Mouse (Mus musculus) liver, embryonic 11.5 days (tissue): ENCODE data around the gene Olfr789. TPM values are rescaled to one million over a fixed set of nuclear protein-coding genes. Genes with fewer than 3 reads are reported as not detected.

ENCODE experiments used
- ATAC-seq: fragments of 200-750 bp; cut with Nextera tagmentation; replicated peaks from 2 replicates; pipeline ENCODE4 v1.8.0; 2017; ENCODE audit warnings: moderate number of reproducible peaks, mild to moderate bottlenecking, moderate TSS enrichment, moderate library complexity; ENCODE audit not compliant: low FRiP score
- DNase-seq: peaks from one replicate; pipeline ENCODE4 v3.0.0-alpha.2; 2017; ENCODE audit warnings: low spot score
- H3K27ac ChIP-seq: fragments of 300-500 bp; sonication (generic); 2 replicates; pipeline ENCODE4 v1.5.1; 2014; ENCODE audit warnings: mild to moderate bottlenecking, low read depth, low read length, control low read depth
- H3K27me3 ChIP-seq: fragments of 300-500 bp; sonication (generic); replicated peaks from 2 replicates; pipeline ENCODE4 v1.6.1; 2014; ENCODE audit warnings: low read length, mixed read lengths; ENCODE audit not compliant: control insufficient read depth, insufficient read depth
- H3K36me3 ChIP-seq: fragments of 300-500 bp; sonication (generic); 2 replicates; pipeline ENCODE4 v1.6.1; 2014; ENCODE audit warnings: mild to moderate bottlenecking, low read length, moderate library complexity, mixed read lengths; ENCODE audit not compliant: control insufficient read depth, insufficient read depth
- H3K4me1 ChIP-seq: fragments of 300-500 bp; sonication (generic); replicated peaks from 2 replicates; pipeline ENCODE4 v1.6.1; 2014; ENCODE audit warnings: low read length, mixed read lengths; ENCODE audit not compliant: control insufficient read depth, insufficient read depth
- H3K4me2 ChIP-seq: fragments of 300-500 bp; sonication (generic); 2 replicates; pipeline ENCODE4 v1.6.1; 2014; ENCODE audit warnings: mild to moderate bottlenecking, control low read depth, moderate library complexity
- H3K4me3 ChIP-seq: fragments of 300-500 bp; sonication (generic); 2 replicates; pipeline ENCODE4 v1.5.1; 2014; ENCODE audit warnings: low read depth, low read length, control low read depth
- H3K9ac ChIP-seq: fragments of 300-500 bp; sonication (generic); 2 replicates; pipeline ENCODE4 v1.6.1; 2014; ENCODE audit warnings: low read depth, low read length, control low read depth
- H3K9me3 ChIP-seq: fragments of 300-500 bp; sonication (generic); 2 replicates; pipeline ENCODE4 v1.6.1; 2016; ENCODE audit warnings: low read length, inconsistent platforms, mixed read lengths; ENCODE audit not compliant: control insufficient read depth
- WGBS: fragments of 180-500 bp; shearing (Covaris S2); extraction: QIAGEN DNeasy Blood & Tissue Kit; methylation state at CpG from one replicate; pipeline ENCODE4 v1.1.7; 2014; 5-methylcytosine and 5-hydroxymethylcytosine counted together
- polyA plus RNA-seq: library from polyadenylated mRNA; unstranded; fragments of >200 nt; fragmentation: Nextera tagmentation; extraction: Ambion mirVana; gene quantifications from 2 replicates; pipeline ENCODE4 v1.2.1, GENCODE M21; 2014

Gene Olfr789
- polyA plus RNA-seq: not detected in 2 replicates

DNA sequence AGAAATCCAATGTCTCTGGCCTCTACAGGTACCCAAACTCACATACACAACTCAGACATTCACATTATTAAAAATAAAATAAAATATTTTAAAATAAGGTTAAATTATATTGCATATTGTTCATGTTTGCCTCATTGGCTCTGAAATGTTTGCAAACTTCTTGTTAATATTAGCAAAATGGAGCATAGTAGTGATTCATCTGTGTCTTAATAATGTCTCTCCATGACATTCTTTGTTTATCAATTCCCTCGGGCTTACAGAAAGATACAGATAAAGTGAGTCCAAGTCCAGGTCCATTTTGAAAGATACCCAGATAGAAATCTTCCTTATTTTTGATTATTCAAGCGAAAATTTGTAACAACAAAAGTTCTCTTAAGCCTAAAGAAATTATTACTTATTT lies at the start of gene Olfr789:
Olfr789 (plus strand) TSS at position 301 of the 400 bp plus-strand sequence.
- DNase-seq (no peak), ATAC-seq (no peak)
- no peak within 1 kb of the TSS for H3K4me2 ChIP-seq
- no peak within 1 kb of the TSS for H3K27ac ChIP-seq
- no peaks in the 10 kb centered on the region for H3K27me3 ChIP-seq
- no peak within 1 kb of the TSS for H3K9ac ChIP-seq
- no peaks in the 10 kb centered on the region for H3K36me3 ChIP-seq
- H3K4me1 ChIP-seq: no peaks in the 10 kb centered on the region
- no peak within 1 kb of the TSS for H3K4me3 ChIP-seq
- 42% methylated on average over 2 of the region's 2 CpGs for WGBS
- H3K9me3 ChIP-seq: no peaks in the 10 kb centered on the region

DNA sequence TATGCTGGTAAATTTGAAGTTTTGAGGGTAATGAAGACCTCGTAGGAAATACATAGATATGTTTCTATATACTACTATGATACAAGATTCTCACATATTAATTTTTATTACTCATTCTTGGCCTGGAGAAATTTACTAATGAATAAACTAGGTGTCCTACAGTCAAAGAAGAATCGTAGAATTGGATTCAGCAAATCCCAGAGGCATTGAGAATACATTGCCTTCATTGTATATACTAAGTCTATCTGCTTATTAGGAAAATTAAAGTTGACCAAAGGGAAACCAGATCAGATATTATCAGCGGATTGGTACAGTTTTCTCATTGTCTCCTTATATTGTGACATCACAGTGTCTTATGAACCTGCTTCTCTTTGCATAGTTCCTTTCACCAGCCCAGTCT lies 23.0 kb upstream of the Olfr789 start, which contains the start of gene Olfr787:
Olfr787 (plus strand) TSS at position 301 of the 400 bp plus-strand sequence.
- Histone ChIP-seq H3K36me3 (no peaks in the 10 kb centered on the region), H3K27ac (no peak within 1 kb of the TSS), H3K4me2 (no peak within 1 kb of the TSS), H3K4me3 (no peak within 1 kb of the TSS), H3K9me3 (no peaks in the 10 kb centered on the region), H3K9ac (no peak within 1 kb of the TSS), H3K4me1 (no peaks in the 10 kb centered on the region), H3K27me3 (no peaks in the 10 kb centered on the region)
- 67% methylated on average over 3 of the region's 3 CpGs for WGBS
- ATAC-seq (no peak), DNase-seq (no peak)

DNA sequence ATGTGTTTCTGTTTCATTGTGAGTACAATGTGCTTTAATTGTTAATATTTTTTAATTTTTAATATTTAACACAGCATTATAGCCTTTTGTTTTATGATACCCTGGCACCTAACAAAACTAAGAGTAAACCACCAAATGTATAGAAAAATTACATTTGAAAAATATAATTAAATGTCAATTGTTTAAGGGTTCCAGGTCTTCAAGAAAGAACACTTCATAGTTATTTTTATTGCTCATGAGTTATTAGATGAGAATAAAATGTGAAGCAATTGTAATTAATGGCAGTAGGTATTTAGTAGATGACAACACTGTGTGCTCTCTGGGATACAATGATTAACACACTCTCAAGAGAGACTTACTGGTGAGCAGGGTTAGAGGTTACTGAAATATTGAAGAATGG lies 13.9 kb upstream of the Olfr789 start, which contains the start of gene Olfr788:
Olfr788 (plus strand) TSS at position 301 of the 400 bp plus-strand sequence.
- no peak within 1 kb of the TSS for H3K4me2 ChIP-seq
- H3K27me3 ChIP-seq: no peaks in the 10 kb centered on the region
- H3K9me3 ChIP-seq: no peaks in the 10 kb centered on the region
- no peaks in the 10 kb centered on the region for H3K4me1 ChIP-seq
- H3K9ac ChIP-seq: no peak within 1 kb of the TSS
- H3K27ac ChIP-seq: no peak within 1 kb of the TSS
- no peaks in the 10 kb centered on the region for H3K36me3 ChIP-seq
- ATAC-seq: no peak
- DNase-seq: no peak
- no peak within 1 kb of the TSS for H3K4me3 ChIP-seq

DNA sequence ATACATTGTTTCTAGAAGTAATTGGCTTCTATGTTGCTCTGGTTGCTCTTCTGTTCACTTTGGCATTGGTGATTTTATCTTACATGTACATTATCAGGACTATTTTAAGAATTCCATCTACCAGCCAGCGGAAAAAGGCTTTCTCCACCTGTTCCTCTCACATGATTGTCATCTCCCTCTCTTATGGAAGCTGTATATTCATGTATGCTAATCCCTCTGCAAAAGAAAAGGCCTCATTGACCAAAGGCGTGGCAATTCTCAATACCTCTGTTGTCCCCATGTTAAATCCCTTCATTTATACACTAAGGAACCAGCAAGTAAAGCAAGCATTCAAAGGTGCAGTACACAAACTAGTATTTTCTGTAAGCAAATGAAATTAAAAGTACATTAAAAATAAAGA lies 11.3 kb upstream of the Olfr789 start:
- Histone ChIP-seq H3K27ac (no peak overlapping the region), H3K4me1 (no peaks in the 10 kb centered on the region), H3K36me3 (no peaks in the 10 kb centered on the region), H3K9ac (no peak overlapping the region), H3K4me2 (no peak overlapping the region), H3K27me3 (no peaks in the 10 kb centered on the region), H3K4me3 (no peak overlapping the region), H3K9me3 (no peaks in the 10 kb centered on the region)
- ATAC-seq (no peak), DNase-seq (no peak)
- 43% methylated on average over 2 of the region's 2 CpGs for WGBS

DNA sequence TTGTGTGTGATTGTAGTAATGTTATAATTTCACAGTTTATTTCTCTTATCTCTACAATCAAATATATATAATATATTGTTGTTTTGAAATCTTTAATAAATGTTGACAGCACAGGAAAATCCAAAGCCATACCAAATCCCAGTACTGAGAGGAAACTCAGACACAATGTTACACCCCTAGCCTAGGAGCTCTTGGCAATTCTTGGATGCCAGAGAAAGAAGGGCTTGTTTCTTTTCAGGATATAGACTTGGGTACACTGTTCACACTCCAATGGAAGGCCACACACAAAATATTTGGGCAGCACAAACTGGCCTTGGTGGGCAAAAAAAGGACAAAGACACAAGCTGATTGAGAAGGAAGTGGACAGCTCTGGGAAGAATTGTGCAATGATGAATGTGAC lies 10.8 kb upstream of the Olfr789 start:
- Histone ChIP-seq H3K4me2 (no peak overlapping the region), H3K27ac (no peak overlapping the region), H3K4me1 (no peaks in the 10 kb centered on the region), H3K9ac (no peak overlapping the region), H3K27me3 (no peaks in the 10 kb centered on the region), H3K36me3 (no peaks in the 10 kb centered on the region), H3K9me3 (no peaks in the 10 kb centered on the region), H3K4me3 (no peak overlapping the region)
- DNase-seq (no peak), ATAC-seq (no peak)

DNA sequence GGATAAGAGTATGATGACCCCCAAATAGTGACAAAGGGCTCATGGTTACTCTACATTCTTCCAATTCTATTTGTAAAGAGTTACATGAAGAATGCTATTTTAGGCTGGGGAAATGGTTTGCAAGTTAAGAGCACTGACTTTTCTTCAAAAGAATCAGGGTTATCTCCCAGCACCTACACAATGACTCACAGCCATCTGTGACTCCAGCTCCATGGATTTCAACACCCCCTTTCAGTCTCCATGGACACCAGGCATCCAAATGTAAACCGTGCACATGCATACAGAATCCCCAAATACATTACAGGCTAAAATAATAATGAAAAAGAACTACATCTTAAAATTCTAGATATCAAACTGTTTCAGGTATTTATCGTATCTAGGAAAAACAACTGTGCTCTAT lies 5.5 kb downstream of the Olfr789 start:
- Histone ChIP-seq H3K27ac (no peak overlapping the region), H3K9me3 (no peaks in the 10 kb centered on the region), H3K9ac (no peak overlapping the region), H3K4me1 (no peaks in the 10 kb centered on the region), H3K4me3 (no peak overlapping the region), H3K4me2 (no peak overlapping the region), H3K27me3 (no peaks in the 10 kb centered on the region), H3K36me3 (no peaks in the 10 kb centered on the region)
- WGBS: 78% methylated on average over 2 of the region's 2 CpGs
- ATAC-seq (no peak), DNase-seq (no peak)

DNA sequence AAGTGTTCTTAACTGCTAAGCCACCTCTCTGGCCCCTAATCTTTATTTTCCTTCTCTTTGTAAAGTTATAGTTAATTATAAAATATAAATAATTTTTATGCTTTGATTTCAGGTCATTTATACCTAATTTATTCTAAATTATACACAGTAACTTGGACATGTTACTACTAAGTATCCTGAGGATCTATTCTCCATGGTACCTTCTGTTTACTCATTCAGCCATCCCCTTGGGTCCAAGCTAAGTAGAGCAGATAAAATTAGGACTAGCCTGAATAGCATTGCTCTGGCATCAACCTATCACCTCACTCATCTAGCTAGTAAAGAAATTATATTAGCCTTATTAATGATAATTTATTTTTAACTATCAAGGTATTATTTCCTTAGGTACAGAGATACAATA lies 13.6 kb downstream of the Olfr789 start, which contains the start of gene Olfr790:
Olfr790 (plus strand) TSS at position 301 of the 400 bp plus-strand sequence.
- Histone ChIP-seq H3K27ac (no peak within 1 kb of the TSS), H3K4me2 (no peak within 1 kb of the TSS), H3K4me3 (no peak within 1 kb of the TSS), H3K4me1 (no peaks in the 10 kb centered on the region), H3K9ac (no peak within 1 kb of the TSS), H3K9me3 (no peaks in the 10 kb centered on the region), H3K36me3 (no peaks in the 10 kb centered on the region), H3K27me3 (no peaks in the 10 kb centered on the region)
- ATAC-seq: no peak
- no peak for DNase-seq

DNA sequence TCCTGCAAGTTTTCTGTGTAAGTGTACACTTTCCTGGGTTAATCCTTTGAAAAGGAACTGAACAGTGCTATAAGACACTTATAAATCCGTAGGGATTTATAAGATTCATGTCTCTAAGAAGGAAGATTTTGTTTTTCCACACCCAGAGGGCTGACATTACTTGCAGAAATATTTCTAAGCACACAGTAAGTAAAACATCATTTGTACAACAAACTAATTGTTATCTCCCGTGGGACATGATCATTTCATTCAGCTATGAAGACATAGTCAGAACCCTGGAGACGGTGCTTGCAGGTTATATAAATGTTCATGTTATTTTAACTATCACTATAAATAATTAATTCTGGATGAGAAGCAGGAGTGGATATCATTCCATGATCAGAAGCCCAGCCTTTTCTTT lies 36.9 kb downstream of the Olfr789 start, which contains the start of gene Olfr791:
Olfr791 (plus strand) TSS at position 301 of the 400 bp plus-strand sequence.
- H3K27ac ChIP-seq: no peak within 1 kb of the TSS
- WGBS: 65% methylated on average over 3 of the region's 3 CpGs
- H3K4me3 ChIP-seq: no peak within 1 kb of the TSS
- H3K27me3 ChIP-seq: no peaks in the 10 kb centered on the region
- no peaks in the 10 kb centered on the region for H3K4me1 ChIP-seq
- ATAC-seq: no peak
- no peaks in the 10 kb centered on the region for H3K36me3 ChIP-seq
- no peaks in the 10 kb centered on the region for H3K9me3 ChIP-seq
- no peak within 1 kb of the TSS for H3K4me2 ChIP-seq
- DNase-seq: no peak
- H3K9ac ChIP-seq: no peak within 1 kb of the TSS

DNA sequence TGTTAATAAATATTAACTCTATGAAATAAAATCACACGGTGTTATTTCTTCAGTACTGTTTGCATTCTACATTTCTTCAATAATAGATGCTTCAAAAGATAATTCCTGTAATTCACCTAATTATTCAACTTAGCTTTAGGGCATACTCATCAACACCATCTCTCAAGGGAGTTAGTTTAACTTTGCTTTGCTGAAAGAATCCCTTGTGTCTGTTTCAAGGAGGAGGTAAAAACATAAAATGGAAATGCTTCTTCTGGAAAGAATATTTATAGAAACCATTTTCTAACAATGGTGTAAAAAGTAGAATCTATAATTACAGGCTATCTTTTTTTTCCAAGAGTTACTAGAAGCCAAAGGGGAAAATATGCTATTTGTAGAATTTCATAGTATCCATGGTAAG lies 54.3 kb downstream of the Olfr789 start, which contains the start of gene Olfr792:
Olfr792 (plus strand) TSS at position 301 of the 400 bp plus-strand sequence.
- Histone ChIP-seq H3K4me1 (no peaks in the 10 kb centered on the region), H3K9ac (no peak within 1 kb of the TSS), H3K27me3 (no peaks in the 10 kb centered on the region), H3K27ac (no peak within 1 kb of the TSS), H3K4me2 (no peak within 1 kb of the TSS), H3K4me3 (no peak within 1 kb of the TSS), H3K36me3 (no peaks in the 10 kb centered on the region), H3K9me3 (peaks cover under 1% of the 10 kb centered on the region; the same call in 1 of the 2 replicates)
- 76% methylated on average over 1 of the region's 1 CpGs for WGBS
- ATAC-seq: no peak
- no peak for DNase-seq
